Mouse (Mus musculus): ENCODE measurements around the gene Klk1b8. TPM values are rescaled to one million over a fixed set of nuclear protein-coding genes. Genes with fewer than 3 reads are reported as not detected.
"Not testable (repeated sequence)": the region's sequence is repeated elsewhere in the genome, so short reads cannot be mapped to it uniquely, and the experiment has no call there.

Gene Klk1b8
- polyA plus RNA-seq, 1 experiment, result 0.57 TPM

DNA sequence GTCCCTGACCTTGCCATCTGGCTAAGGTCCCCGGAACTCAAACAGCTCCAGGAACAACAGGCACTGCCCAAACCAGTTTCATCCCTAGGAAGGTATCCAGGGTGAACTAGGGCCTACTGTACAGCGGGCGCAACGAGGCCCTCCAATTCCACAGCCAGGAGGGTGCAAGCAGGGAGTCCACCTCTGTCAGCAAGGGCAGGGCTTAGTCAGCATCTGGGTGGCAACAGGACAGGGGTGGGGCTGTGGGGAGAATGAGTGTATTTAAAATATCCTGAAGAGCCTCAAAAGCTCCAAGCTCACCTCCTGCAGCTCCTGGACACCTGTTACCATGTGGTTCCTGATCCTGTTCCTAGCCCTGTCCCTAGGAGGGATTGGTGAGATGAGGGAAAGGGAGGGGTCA, 45.1 kb downstream of the Klk1b8 start, which contains the start of gene Klk1b11:
Gene Klk1b11 (plus strand): TSS at position 301 of the 400 bp plus-strand sequence.
- DNase-seq (ENCODE audit: low read depth), result not testable (repeated sequence)

Other genes starting within 250 kb of the Klk1b8 start
- gene Klk13, start 238.1 kb upstream of the Klk1b8 start, polyA plus RNA-seq (2012; rRNA removed), result 0.22 and 0.38 TPM in 2 replicates
- not detected in 2 replicates for gene Klk12, start 181.8 kb upstream of the Klk1b8 start, polyA plus RNA-seq (2012; rRNA removed)
- 0.28 TPM in 1 of 2 replicates, not detected in the other for gene Klk11, start 176.1 kb upstream of the Klk1b8 start, polyA plus RNA-seq (2012; rRNA removed)
- 0.67 and 1.1 TPM in 2 replicates for gene Klk10, start 169.6 kb upstream of the Klk1b8 start, polyA plus RNA-seq (2012; rRNA removed)
- gene Klk9, start 158.8 kb upstream of the Klk1b8 start, polyA plus RNA-seq (2012; rRNA removed), result not detected in 2 replicates
- gene Klk8, start 153.1 kb upstream of the Klk1b8 start, polyA plus RNA-seq (2012; rRNA removed), result 1.1 and 1.6 TPM in 2 replicates
- gene Klk7, start 139.4 kb upstream of the Klk1b8 start, polyA plus RNA-seq (2012; rRNA removed), result not detected in 2 replicates
- gene Klk6, start 126.2 kb upstream of the Klk1b8 start, polyA plus RNA-seq (2012; rRNA removed), result not detected in 2 replicates
- gene Klk5, start 108.7 kb upstream of the Klk1b8 start, polyA plus RNA-seq (2012; rRNA removed), result not detected in 2 replicates
- not detected in 2 replicates for gene Klk4, start 69.5 kb upstream of the Klk1b8 start, polyA plus RNA-seq (2012; rRNA removed)
- gene Klk15, start 16.9 kb upstream of the Klk1b8 start, polyA plus RNA-seq (2012; rRNA removed), result not detected in 2 replicates
- gene Klk1b1, start 16.1 kb downstream of the Klk1b8 start, polyA plus RNA-seq (2012; rRNA removed), result not detected in 2 replicates
- not detected in 2 replicates for gene Klk1b9, start 25.4 kb downstream of the Klk1b8 start, polyA plus RNA-seq (2012; rRNA removed)
- 0.25 and 0.66 TPM in 2 replicates for gene Klk1b11, start 45.2 kb downstream of the Klk1b8 start, polyA plus RNA-seq (2012; rRNA removed)
- 0.81 and 1.6 TPM in 2 replicates for gene Klk1b26, start 61.5 kb downstream of the Klk1b8 start, polyA plus RNA-seq (2012; rRNA removed)
- gene Klk1b27, start 101.6 kb downstream of the Klk1b8 start, polyA plus RNA-seq (2012; rRNA removed), result 1.5 and 26.9 TPM in 2 replicates
- 0.23 and 0.51 TPM in 2 replicates for gene Klk1b21, start 151.7 kb downstream of the Klk1b8 start, polyA plus RNA-seq (2012; rRNA removed)
- 16.3 TPM in 1 of 2 replicates, not detected in the other for gene Klk1b22, start 162.0 kb downstream of the Klk1b8 start, polyA plus RNA-seq (2012; rRNA removed)
- gene Klk1b16, start 186.1 kb downstream of the Klk1b8 start, polyA plus RNA-seq (2012; rRNA removed), result not detected in 2 replicates
- gene Klk1b24, start 237.6 kb downstream of the Klk1b8 start, polyA plus RNA-seq (2012; rRNA removed), result 0.51 and 0.88 TPM in 2 replicates
- gene Klk1b3, start 247.5 kb downstream of the Klk1b8 start, polyA plus RNA-seq (2012; rRNA removed), result 0.38 and 0.43 TPM in 2 replicates

All from gonadal fat pad, adult 2 months (tissue).